Mouse (Mus musculus): Measurements from ENCODE around the gene Chd4. TPM values are rescaled to one million over a fixed set of nuclear protein-coding genes. Genes with fewer than 3 reads are reported as not detected.

Chd4 gene
- total RNA-seq (2014; rRNA removed) (30.0 and 30.5 TPM in 2 replicates), polyA plus RNA-seq (2012; rRNA removed) (14.0 and 14.4 TPM in 2 replicates)

- Histone ChIP-seq H3K27me3 (ENCODE audit: control insufficient read depth, insufficient read depth, low read length) (no peaks in the 10 kb centered on the region), H3K9ac (ENCODE audit: low read depth, low read length) (peak within 1 kb of the TSS; percentile 88), H3K4me1 (ENCODE audit: control insufficient read depth, insufficient read depth, low read length) (peaks cover 14% of the 10 kb centered on the region), H3K79me2 (ENCODE audit: control insufficient read depth, insufficient read depth, low read length) (peaks cover 15% of the 10 kb centered on the region; the same call in 1 of the 2 replicates), H3K36me3 (ENCODE audit: control insufficient read depth, insufficient read depth, low read length) (peaks cover 2% of the 10 kb centered on the region; the same call in 1 of the 2 replicates), H3K27ac (replicated peaks; ENCODE audit: insufficient read depth, low read depth, low read length) (peak within 1 kb of the TSS; percentile 82), H3K4me3 (ENCODE audit: insufficient read depth, low read depth, low read length) (peak within 1 kb of the TSS; percentile 100)
- peak; percentile 71 for DNase-seq (ENCODE audit: extremely low read depth, low read depth, low spot score)
- TF ChIP-seq CTCF (IDR thresholded peaks at IDR 0.05; ENCODE audit: low read depth, low read length) (no peak), POLR2A (IDR thresholded peaks at IDR 0.05; ENCODE audit: extremely low read depth, insufficient read depth, low read length) (peak; percentile 78)
- 2% methylated on average over 45 of the region's 45 CpGs for WGBS
Measured at GRCm38 (mm10) chr6:125095391-125096278, at the start of gene Chd4. Gene Chd4, plus strand, starts transcription at chr6:125095981.

DNA sequence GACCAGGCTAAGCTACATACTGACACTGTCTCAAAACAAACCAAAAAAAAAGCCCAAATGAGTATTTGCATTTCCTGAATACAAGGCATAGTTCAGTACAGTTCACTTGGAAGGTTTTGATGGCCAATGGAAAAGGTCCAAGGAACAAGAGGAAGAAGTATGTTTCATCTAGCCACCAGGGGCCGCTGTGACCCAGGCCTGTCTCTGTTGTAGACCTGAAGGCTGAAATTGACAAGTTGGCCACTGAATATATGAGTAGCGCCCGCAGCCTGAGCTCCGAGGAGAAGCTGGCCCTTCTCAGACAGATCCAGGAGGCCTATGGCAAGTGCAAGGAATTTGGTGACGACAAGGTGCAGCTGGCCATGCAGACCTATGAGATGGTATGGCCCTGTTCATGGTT lies 49.1 kb upstream of the Chd4 start:
- H3K36me3 ChIP-seq (ENCODE audit: control insufficient read depth, insufficient read depth, low read length): peaks cover 42% of the 10 kb centered on the region
- WGBS: 50% methylated on average over 5 of the region's 5 CpGs

GRCm38 (mm10) chr6:125049678-125050077 lies 46.1 kb upstream of the Chd4 start, which contains the start of gene Acrbp:
Gene Acrbp, plus strand, starts transcription at chr6:125049689.
- no peak for DNase-seq (ENCODE audit: extremely low read depth, low read depth, low spot score)
- no peak within 1 kb of the TSS for H3K9ac ChIP-seq (ENCODE audit: low read depth, low read length)

More for the DNA sequence above, 49.1 kb upstream of the Chd4 start:
- Histone ChIP-seq H3K27me3 (ENCODE audit: control insufficient read depth, insufficient read depth, low read length) (no peaks in the 10 kb centered on the region), H3K27ac (replicated peaks; ENCODE audit: insufficient read depth, low read depth, low read length) (no peak overlapping the region), H3K4me3 (ENCODE audit: insufficient read depth, low read depth, low read length) (no peak overlapping the region), H3K79me2 (ENCODE audit: control insufficient read depth, insufficient read depth, low read length) (no peaks in the 10 kb centered on the region), H3K4me1 (ENCODE audit: control insufficient read depth, insufficient read depth, low read length) (peaks cover 3% of the 10 kb centered on the region), H3K9ac (ENCODE audit: low read depth, low read length) (no peak overlapping the region)
- TF ChIP-seq CTCF (IDR thresholded peaks at IDR 0.05; ENCODE audit: low read depth, low read length): peak; percentile 81
- no peak for TF ChIP-seq POLR2A (IDR thresholded peaks at IDR 0.05; ENCODE audit: extremely low read depth, insufficient read depth, low read length)
- DNase-seq (ENCODE audit: extremely low read depth, low read depth, low spot score): peak; percentile 85

DNA sequence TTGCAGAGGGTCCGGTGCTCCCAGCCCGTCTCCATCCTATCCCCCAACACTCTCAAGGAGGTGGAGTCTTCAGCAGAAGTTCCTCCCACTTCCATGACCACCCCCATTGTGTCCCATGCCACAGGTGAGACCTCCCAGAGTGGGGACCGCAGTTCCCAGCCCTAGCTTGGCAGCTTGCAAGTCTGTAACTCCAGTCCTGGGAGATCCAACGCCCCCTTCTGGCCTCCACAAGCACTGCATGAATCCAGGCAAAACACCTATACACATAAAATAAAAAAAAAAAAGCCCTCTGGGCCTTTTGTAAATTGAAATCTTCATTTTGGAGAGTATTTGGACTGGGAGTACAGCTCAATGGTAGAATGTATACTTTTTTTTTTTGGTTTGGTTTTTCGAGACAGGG lies 44.5 kb upstream of the Chd4 start:
- no peak for DNase-seq (ENCODE audit: extremely low read depth, low read depth, low spot score)
- Histone ChIP-seq H3K79me2 (ENCODE audit: control insufficient read depth, insufficient read depth, low read length) (no peaks in the 10 kb centered on the region), H3K27ac (replicated peaks; ENCODE audit: insufficient read depth, low read depth, low read length) (no peak overlapping the region), H3K36me3 (ENCODE audit: control insufficient read depth, insufficient read depth, low read length) (peaks cover 39% of the 10 kb centered on the region), H3K9ac (ENCODE audit: low read depth, low read length) (no peak overlapping the region), H3K27me3 (ENCODE audit: control insufficient read depth, insufficient read depth, low read length) (no peaks in the 10 kb centered on the region), H3K4me1 (ENCODE audit: control insufficient read depth, insufficient read depth, low read length) (peaks cover 1% of the 10 kb centered on the region; the same call in 1 of the 2 replicates), H3K4me3 (ENCODE audit: insufficient read depth, low read depth, low read length) (no peak overlapping the region)
- peak; percentile 62 for TF ChIP-seq CTCF (IDR thresholded peaks at IDR 0.05; ENCODE audit: low read depth, low read length)
- TF ChIP-seq POLR2A (IDR thresholded peaks at IDR 0.05; ENCODE audit: extremely low read depth, insufficient read depth, low read length): no peak
- 80% methylated on average over 5 of the region's 5 CpGs for WGBS

More at GRCm38 (mm10) chr6:125049678-125050077, 46.1 kb upstream of the Chd4 start, which contains the start of gene Acrbp:
- H3K4me1 ChIP-seq (ENCODE audit: control insufficient read depth, insufficient read depth, low read length): peaks cover 3% of the 10 kb centered on the region
- no peaks in the 10 kb centered on the region for H3K79me2 ChIP-seq (ENCODE audit: control insufficient read depth, insufficient read depth, low read length)
- TF ChIP-seq CTCF (IDR thresholded peaks at IDR 0.05; ENCODE audit: low read depth, low read length) (no peak), POLR2A (IDR thresholded peaks at IDR 0.05; ENCODE audit: extremely low read depth, insufficient read depth, low read length) (no peak)
- H3K4me3 ChIP-seq (ENCODE audit: insufficient read depth, low read depth, low read length): no peak within 1 kb of the TSS
- no peaks in the 10 kb centered on the region for H3K27me3 ChIP-seq (ENCODE audit: control insufficient read depth, insufficient read depth, low read length)
- peaks cover 49% of the 10 kb centered on the region for H3K36me3 ChIP-seq (ENCODE audit: control insufficient read depth, insufficient read depth, low read length)
- H3K27ac ChIP-seq (replicated peaks; ENCODE audit: insufficient read depth, low read depth, low read length): no peak within 1 kb of the TSS
- WGBS: 76% methylated on average over 20 of the region's 20 CpGs

- 75% methylated on average over 6 of the region's 6 CpGs for WGBS
- H3K4me3 ChIP-seq (ENCODE audit: insufficient read depth, low read depth, low read length): no peak overlapping the region
- no peak for TF ChIP-seq POLR2A (IDR thresholded peaks at IDR 0.05; ENCODE audit: extremely low read depth, insufficient read depth, low read length)
- no peak for TF ChIP-seq CTCF (IDR thresholded peaks at IDR 0.05; ENCODE audit: low read depth, low read length)
- no peak overlapping the region for H3K27ac ChIP-seq (replicated peaks; ENCODE audit: insufficient read depth, low read depth, low read length)
- no peaks in the 10 kb centered on the region for H3K27me3 ChIP-seq (ENCODE audit: control insufficient read depth, insufficient read depth, low read length)
- no peaks in the 10 kb centered on the region for H3K36me3 ChIP-seq (ENCODE audit: control insufficient read depth, insufficient read depth, low read length)
- H3K79me2 ChIP-seq (ENCODE audit: control insufficient read depth, insufficient read depth, low read length): no peaks in the 10 kb centered on the region
- H3K9ac ChIP-seq (ENCODE audit: low read depth, low read length): no peak overlapping the region
- no peaks in the 10 kb centered on the region for H3K4me1 ChIP-seq (ENCODE audit: control insufficient read depth, insufficient read depth, low read length)
- DNase-seq (ENCODE audit: extremely low read depth, low read depth, low spot score): no peak
Measured at GRCm38 (mm10) chr6:125061493-125061892, 34.3 kb upstream of the Chd4 start.
